Mouse (Mus musculus) inflammation-experienced regulatory T-cells (primary cell): ENCODE data around the gene Dao. TPM values are rescaled to one million over a fixed set of nuclear protein-coding genes. Genes with fewer than 3 reads are reported as not detected.

ENCODE experiments used
- polyA plus RNA-seq, 2 experiments: library from polyadenylated mRNA; unstranded; fragments of 100-300 nt; shearing (Covaris generic); gene quantifications; one replicate each; pipeline ENCODE4 v1.2.1; 2017

The Dao gene
- polyA plus RNA-seq = 1 to 10 TPM in 1 of 2 experiments, under 1 TPM in 1; 0.63 to 2.8 TPM

GRCm38 (mm10) chr5:114003542-114003941 lies at the start of gene Dao:
Gene Dao, plus strand, starts transcription at chr5:114003703.

GRCm38 (mm10) chr5:113993487-113994465 lies 9.7 kb upstream of the Dao start, which contains the start of gene Ssh1:
Gene Ssh1, minus strand, starts transcription at chr5:113993894.

GRCm38 (mm10) chr5:114065161-114065560 lies 61.7 kb downstream of the Dao start, which contains the start of gene Usp30:
Gene Usp30, plus strand, starts transcription at chr5:114065461.

Other genes with a start within 250 kb of the Dao start
- gene Sart3, start 231.2 kb upstream of the Dao start, polyA plus RNA-seq = 10 to 100 TPM; 70.6 to 91.3 TPM
- gene Iscu, start 231.0 kb upstream of the Dao start, polyA plus RNA-seq = 100 to 1,000 TPM; 117 to 120 TPM
- under 1 TPM in 1 of 2 experiments, not detected in 1; 0.30 TPM for gene Tmem119, start 203.2 kb upstream of the Dao start, polyA plus RNA-seq
- gene Selplg, start 171.1 kb upstream of the Dao start, polyA plus RNA-seq = 1,000 to 10,000 TPM in 1 of 2 experiments, 100 to 1,000 TPM in 1; 829 to 1,006 TPM
- 100 to 1,000 TPM in 1 of 2 experiments, 10 to 100 TPM in 1; 73.1 to 104 TPM for gene Coro1c, start 94.9 kb upstream of the Dao start, polyA plus RNA-seq
- gene Ssh1, start 9.8 kb upstream of the Dao start, polyA plus RNA-seq = 10 to 100 TPM; 45.0 to 47.2 TPM
- 10 to 100 TPM in 1 of 2 experiments, 1 to 10 TPM in 1; 7.2 to 11.8 TPM for gene Usp30, start 61.8 kb downstream of the Dao start, polyA plus RNA-seq
- gene Svop, start 87.9 kb downstream of the Dao start, polyA plus RNA-seq = 1 to 10 TPM in 1 of 2 experiments, under 1 TPM in 1; 0.52 to 1.3 TPM
- 10 to 100 TPM; 16.8 to 20.8 TPM for gene Alkbh2, start 124.5 kb downstream of the Dao start, polyA plus RNA-seq
- 1 to 10 TPM; 2.5 to 5.5 TPM for gene Ung, start 126.7 kb downstream of the Dao start, polyA plus RNA-seq
- gene Acacb, start 142.8 kb downstream of the Dao start, polyA plus RNA-seq = 1 to 10 TPM in 1 of 2 experiments, under 1 TPM in 1; 0.95 to 1.2 TPM